Mouse (Mus musculus): Measurements from ENCODE around the gene Large2.
A peak's percentile ranks its signal among the peaks of the same experiment; 100 is the strongest.

The Large2 gene

GRCm38 (mm10) chr2:92326221-92326620 lies 48.4 kb downstream of the Large2 start:
- DNase-seq = no peak

- no peak for DNase-seq
Observed at GRCm38 (mm10) chr2:92325676-92326075, 49.0 kb downstream of the Large2 start.

GRCm38 (mm10) chr2:92322669-92323068 lies 52.0 kb downstream of the Large2 start:
- peak; percentile 17 for DNase-seq

- no peak for DNase-seq
Observed at GRCm38 (mm10) chr2:92317228-92317627, 57.4 kb downstream of the Large2 start.

- no peak for DNase-seq
Observed at GRCm38 (mm10) chr2:92316652-92317051, 58.0 kb downstream of the Large2 start.

Measured in kidney, adult 9 months (tissue).